Mouse (Mus musculus): ENCODE data around the gene Shq1. TPM values are rescaled to one million over a fixed set of nuclear protein-coding genes. Genes with fewer than 3 reads are reported as not detected.

Shq1 gene
- polyA plus RNA-seq, 1 experiment from 2014 or later, result 10.0 TPM

GRCm38 (mm10) chr6:100532326-100532725 is 138.6 kb downstream of the Shq1 start:
- Histone ChIP-seq H3K9me3 (replicated peaks) (no peaks in the 10 kb centered on the region), H3K27ac (replicated peaks) (no peak overlapping the region), H3K36me3 (replicated peaks) (no peaks in the 10 kb centered on the region), H3K9ac (no peak overlapping the region), H3K4me3 (replicated peaks) (no peak overlapping the region), H3K4me1 (replicated peaks) (0 out of 2 replicates have a peak, but pooled peaks cover 2% of the 10 kb centered on the region), H3K4me2 (no peak overlapping the region), H3K27me3 (no peaks in the 10 kb centered on the region)
- no peak for ATAC-seq (ENCODE audit: insufficient read depth)
- 59% methylated on average over 8 of the region's 8 CpGs for WGBS (ENCODE audit: insufficient replicate concordance)

GRCm38 (mm10) chr6:100529673-100530072 is 141.3 kb downstream of the Shq1 start:
- 54% methylated on average over 3 of the region's 3 CpGs for WGBS (ENCODE audit: insufficient replicate concordance)
- ATAC-seq (ENCODE audit: insufficient read depth), result no peak
- no peak overlapping the region for H3K4me3 ChIP-seq (replicated peaks)
- no peak overlapping the region for H3K9ac ChIP-seq
- H3K27me3 ChIP-seq, result no peaks in the 10 kb centered on the region; the same call in 1 of the 2 replicates
- H3K4me2 ChIP-seq, result no peak overlapping the region
- peaks cover 8% of the 10 kb centered on the region; the same call in 1 of the 2 replicates for H3K4me1 ChIP-seq (replicated peaks)
- no peaks in the 10 kb centered on the region for H3K9me3 ChIP-seq (replicated peaks)
- H3K36me3 ChIP-seq (replicated peaks), result no peaks in the 10 kb centered on the region
- H3K27ac ChIP-seq (replicated peaks), result no peak overlapping the region

- WGBS (ENCODE audit: insufficient replicate concordance), result 33% methylated on average over 7 of the region's 7 CpGs
- no peak overlapping the region for H3K4me2 ChIP-seq
- no peaks in the 10 kb centered on the region for H3K36me3 ChIP-seq (replicated peaks)
- no peak overlapping the region for H3K9ac ChIP-seq
- H3K4me3 ChIP-seq (replicated peaks), result no peak overlapping the region
- H3K9me3 ChIP-seq (replicated peaks), result no peaks in the 10 kb centered on the region
- no peaks in the 10 kb centered on the region; the same call in 1 of the 2 replicates for H3K27me3 ChIP-seq
- no peak for ATAC-seq (ENCODE audit: insufficient read depth)
- no peak overlapping the region for H3K27ac ChIP-seq (replicated peaks)
- peaks cover 8% of the 10 kb centered on the region; the same call in 1 of the 2 replicates for H3K4me1 ChIP-seq (replicated peaks)
Measured at GRCm38 (mm10) chr6:100528556-100528955, 142.4 kb downstream of the Shq1 start.

DNA sequence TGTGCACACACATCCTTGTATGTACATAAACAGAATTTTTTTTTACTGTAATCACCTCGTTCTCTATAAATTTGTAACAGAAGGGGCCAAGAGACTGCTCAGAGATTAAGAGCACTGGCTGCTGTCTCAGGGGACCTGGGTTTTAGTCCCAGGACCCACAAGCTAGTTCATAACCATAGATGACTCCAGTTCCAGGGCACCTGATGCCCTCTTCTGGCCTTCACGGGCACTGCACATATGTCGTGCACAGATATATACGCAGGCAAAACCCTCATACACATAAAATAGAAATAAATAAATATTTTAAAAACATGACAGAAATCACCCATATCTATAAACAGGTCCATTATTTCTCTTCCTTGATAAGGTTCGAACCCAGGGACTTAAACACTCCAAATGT is 143.0 kb downstream of the Shq1 start:
- Histone ChIP-seq H3K4me2 (no peak overlapping the region), H3K27ac (replicated peaks) (no peak overlapping the region), H3K9ac (no peak overlapping the region), H3K4me1 (replicated peaks) (peaks cover 8% of the 10 kb centered on the region; the same call in 1 of the 2 replicates), H3K36me3 (replicated peaks) (no peaks in the 10 kb centered on the region), H3K27me3 (no peaks in the 10 kb centered on the region; the same call in 1 of the 2 replicates), H3K4me3 (replicated peaks) (no peak overlapping the region), H3K9me3 (replicated peaks) (no peaks in the 10 kb centered on the region)
- WGBS (ENCODE audit: insufficient replicate concordance), result 57% methylated on average over 5 of the region's 5 CpGs
- no peak for ATAC-seq (ENCODE audit: insufficient read depth)

- H3K4me1 ChIP-seq (replicated peaks), result peaks cover 8% of the 10 kb centered on the region; the same call in 1 of the 2 replicates
- H3K36me3 ChIP-seq (replicated peaks), result no peaks in the 10 kb centered on the region
- 61% methylated on average over 6 of the region's 6 CpGs for WGBS (ENCODE audit: insufficient replicate concordance)
- no peak overlapping the region for H3K4me3 ChIP-seq (replicated peaks)
- H3K9ac ChIP-seq, result no peak overlapping the region
- no peak for ATAC-seq (ENCODE audit: insufficient read depth)
- H3K27ac ChIP-seq (replicated peaks), result no peak overlapping the region
- H3K27me3 ChIP-seq, result no peaks in the 10 kb centered on the region; the same call in 1 of the 2 replicates
- no peaks in the 10 kb centered on the region for H3K9me3 ChIP-seq (replicated peaks)
- no peak overlapping the region for H3K4me2 ChIP-seq
Measured at GRCm38 (mm10) chr6:100527161-100527560, 143.8 kb downstream of the Shq1 start.

DNA sequence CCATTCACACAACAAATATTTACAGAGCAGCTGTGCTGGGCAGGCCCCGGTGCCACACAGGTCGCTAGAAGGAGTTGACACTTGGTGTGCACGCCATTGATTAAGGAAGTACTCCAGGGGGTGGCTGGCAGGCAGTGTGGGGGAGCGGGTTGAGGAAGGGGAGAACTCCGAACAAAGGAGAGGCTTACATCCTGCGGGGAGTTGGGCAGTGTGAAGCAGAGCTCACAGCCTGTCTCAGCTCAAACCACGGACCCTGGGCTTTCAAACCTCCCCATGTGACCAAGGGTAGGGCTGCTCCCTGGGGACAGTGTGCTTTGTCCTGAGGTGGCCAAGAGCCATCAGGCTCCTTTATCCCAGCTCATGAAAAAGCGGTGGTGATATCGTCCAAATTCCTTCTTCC is 144.9 kb downstream of the Shq1 start:
- H3K27ac ChIP-seq (replicated peaks), result no peak overlapping the region
- WGBS (ENCODE audit: insufficient replicate concordance), result 8% methylated on average over 9 of the region's 9 CpGs
- H3K9me3 ChIP-seq (replicated peaks), result no peaks in the 10 kb centered on the region
- H3K4me3 ChIP-seq (replicated peaks), result no peak overlapping the region
- 0 out of 2 replicates have a peak overlapping the region, but pooled peaks have one; percentile 3 for H3K4me2 ChIP-seq
- H3K36me3 ChIP-seq (replicated peaks), result no peaks in the 10 kb centered on the region
- H3K27me3 ChIP-seq, result no peaks in the 10 kb centered on the region; the same call in 1 of the 2 replicates
- peaks cover 8% of the 10 kb centered on the region; the same call in 1 of the 2 replicates for H3K4me1 ChIP-seq (replicated peaks)
- H3K9ac ChIP-seq, result no peak overlapping the region
- no peak for ATAC-seq (ENCODE audit: insufficient read depth)

GRCm38 (mm10) chr6:100525496-100525895 is 145.5 kb downstream of the Shq1 start:
- H3K9ac ChIP-seq, result no peak overlapping the region
- 0 out of 2 replicates have a peak overlapping the region, but pooled peaks have one; percentile 3 for H3K4me2 ChIP-seq
- ATAC-seq (ENCODE audit: insufficient read depth), result no peak
- H3K4me1 ChIP-seq (replicated peaks), result peaks cover 8% of the 10 kb centered on the region; the same call in 1 of the 2 replicates
- no peaks in the 10 kb centered on the region; the same call in 1 of the 2 replicates for H3K27me3 ChIP-seq
- H3K4me3 ChIP-seq (replicated peaks), result no peak overlapping the region
- WGBS (ENCODE audit: insufficient replicate concordance), result 39% methylated on average over 3 of the region's 3 CpGs
- no peak overlapping the region for H3K27ac ChIP-seq (replicated peaks)
- no peaks in the 10 kb centered on the region for H3K36me3 ChIP-seq (replicated peaks)
- no peaks in the 10 kb centered on the region for H3K9me3 ChIP-seq (replicated peaks)

GRCm38 (mm10) chr6:100522495-100522894 is 148.5 kb downstream of the Shq1 start:
- 33% methylated on average over 3 of the region's 3 CpGs for WGBS (ENCODE audit: insufficient replicate concordance)
- Histone ChIP-seq H3K27me3 (no peaks in the 10 kb centered on the region; the same call in 1 of the 2 replicates), H3K27ac (replicated peaks) (no peak overlapping the region), H3K9me3 (replicated peaks) (no peaks in the 10 kb centered on the region), H3K4me2 (no peak overlapping the region), H3K4me3 (replicated peaks) (no peak overlapping the region), H3K4me1 (replicated peaks) (peaks cover 5% of the 10 kb centered on the region; the same call in 1 of the 2 replicates), H3K9ac (no peak overlapping the region), H3K36me3 (replicated peaks) (no peaks in the 10 kb centered on the region)
- no peak for ATAC-seq (ENCODE audit: insufficient read depth)

DNA sequence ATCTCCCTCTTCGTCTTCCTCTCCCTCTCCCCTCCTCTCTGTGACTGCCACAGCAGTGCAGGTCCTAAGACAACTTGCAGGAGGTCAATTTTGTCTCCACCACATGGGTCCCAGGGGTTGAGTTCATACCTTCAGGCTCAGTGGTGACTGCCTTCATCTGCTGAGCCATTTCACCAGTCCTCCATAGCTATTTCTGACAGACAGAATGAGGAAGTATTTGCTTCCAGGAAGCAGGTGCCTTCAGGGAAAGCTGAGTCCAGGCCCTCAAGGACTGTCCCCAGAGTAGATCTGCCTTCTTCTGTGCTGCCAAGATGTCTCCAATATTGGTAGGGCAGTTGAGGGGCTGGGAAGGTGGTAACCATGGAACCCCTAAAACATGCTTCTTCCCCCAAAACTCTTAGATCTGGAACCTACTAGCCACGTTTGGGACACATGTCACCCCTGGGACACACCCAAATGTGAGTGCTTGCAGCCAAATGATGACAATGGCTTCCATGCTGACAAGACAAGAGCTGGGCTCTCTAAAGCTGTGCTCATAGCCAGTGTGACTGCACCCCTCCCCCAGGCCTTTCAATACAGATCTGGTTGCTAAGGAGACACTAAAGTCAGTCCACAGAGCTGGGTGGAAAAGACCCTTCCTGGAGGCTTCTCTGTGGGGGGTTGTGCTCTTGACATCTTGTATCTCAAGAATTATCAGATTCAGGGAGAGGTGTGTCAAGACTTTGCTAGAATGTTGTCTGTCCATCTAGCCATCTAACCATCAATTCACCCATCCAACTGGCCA is 149.2 kb downstream of the Shq1 start:
- no peaks in the 10 kb centered on the region for H3K36me3 ChIP-seq (replicated peaks)
- H3K27ac ChIP-seq (replicated peaks), result no peak overlapping the region
- WGBS (ENCODE audit: insufficient replicate concordance), result 38% methylated on average over 2 of the region's 2 CpGs

GRCm38 (mm10) chr6:100520558-100521099 is 150.3 kb downstream of the Shq1 start:
- no peak for ATAC-seq (ENCODE audit: insufficient read depth)
- Histone ChIP-seq H3K9me3 (replicated peaks) (no peaks in the 10 kb centered on the region), H3K36me3 (replicated peaks) (no peaks in the 10 kb centered on the region), H3K4me3 (replicated peaks) (no peak overlapping the region), H3K27me3 (0 out of 2 replicates have a peak, but pooled peaks cover 4% of the 10 kb centered on the region), H3K4me2 (no peak overlapping the region), H3K4me1 (replicated peaks) (0 out of 2 replicates have a peak, but pooled peaks cover under 1% of the 10 kb centered on the region), H3K27ac (replicated peaks) (no peak overlapping the region), H3K9ac (no peak overlapping the region)
- WGBS (ENCODE audit: insufficient replicate concordance), result 57% methylated on average over 5 of the region's 5 CpGs

More for the DNA sequence above, 149.2 kb downstream of the Shq1 start:
- peaks cover 3% of the 10 kb centered on the region; the same call in 1 of the 2 replicates for H3K27me3 ChIP-seq
- no peak overlapping the region for H3K4me3 ChIP-seq (replicated peaks)
- H3K4me1 ChIP-seq (replicated peaks), result peaks cover 5% of the 10 kb centered on the region; the same call in 1 of the 2 replicates
- H3K9me3 ChIP-seq (replicated peaks), result no peaks in the 10 kb centered on the region
- no peak for ATAC-seq (ENCODE audit: insufficient read depth)
- H3K4me2 ChIP-seq, result no peak overlapping the region
- H3K9ac ChIP-seq, result no peak overlapping the region

DNA sequence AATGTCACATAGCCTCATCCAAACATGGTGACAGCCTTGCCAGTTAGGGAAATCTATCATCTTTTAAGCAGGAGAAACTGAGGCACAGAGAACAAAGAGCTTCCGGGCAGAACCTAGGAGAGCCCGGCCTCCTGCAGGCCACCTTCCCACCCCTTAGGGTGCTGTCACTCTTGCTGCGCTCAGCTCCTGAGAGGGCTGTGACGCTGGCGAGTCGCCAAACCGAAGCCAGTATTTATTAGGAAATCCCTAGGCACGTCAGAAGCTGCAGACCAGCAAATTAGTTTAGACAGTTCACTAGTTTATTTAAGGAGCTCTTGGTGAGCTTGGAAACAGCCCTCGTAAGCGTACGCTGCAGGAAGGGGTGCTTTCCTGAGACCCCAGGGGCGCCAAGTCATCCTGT is 151.1 kb downstream of the Shq1 start:
- 60% methylated on average over 12 of the region's 12 CpGs for WGBS (ENCODE audit: insufficient replicate concordance)
- H3K4me3 ChIP-seq (replicated peaks), result no peak overlapping the region

More for the DNA sequence above, 151.1 kb downstream of the Shq1 start:
- Histone ChIP-seq H3K27me3 (0 out of 2 replicates have a peak, but pooled peaks cover 4% of the 10 kb centered on the region), H3K36me3 (replicated peaks) (no peaks in the 10 kb centered on the region), H3K9me3 (replicated peaks) (no peaks in the 10 kb centered on the region), H3K4me2 (no peak overlapping the region), H3K9ac (no peak overlapping the region), H3K4me1 (replicated peaks) (no peaks in the 10 kb centered on the region), H3K27ac (replicated peaks) (no peak overlapping the region)
- ATAC-seq (ENCODE audit: insufficient read depth), result no peak
